Mouse (Mus musculus) splenic B cell, adult 2 months (primary cell): ENCODE measurements around the gene Efcab11.
A peak's percentile ranks its signal among the peaks of the same experiment; 100 is the strongest.

Source experiments
- DNase-seq: peaks from one replicate; pipeline ENCODE4 v3.0.0-alpha.2; 2011; ENCODE audit warnings: low read depth, low spot score
- H3K27me3 ChIP-seq: 2 replicates; pipeline ENCODE4 v1.6.1; 2012; ENCODE audit warnings: mild to moderate bottlenecking, low read length, moderate library complexity, mixed read lengths; ENCODE audit not compliant: control insufficient read depth, poor library complexity, insufficient read depth, severe bottlenecking
- H3K36me3 ChIP-seq: 2 replicates; pipeline ENCODE4 v1.6.1; 2012; ENCODE audit warnings: mild to moderate bottlenecking, low read length, moderate library complexity, mixed read lengths; ENCODE audit not compliant: control insufficient read depth, poor library complexity, insufficient read depth, severe bottlenecking

Efcab11 gene

GRCm38 (mm10) chr12:99721318-99721717, 162.9 kb downstream of the Efcab11 start:
- H3K27me3 ChIP-seq, result no peaks in the 10 kb centered on the region
- no peak for DNase-seq
- no peaks in the 10 kb centered on the region for H3K36me3 ChIP-seq

DNA sequence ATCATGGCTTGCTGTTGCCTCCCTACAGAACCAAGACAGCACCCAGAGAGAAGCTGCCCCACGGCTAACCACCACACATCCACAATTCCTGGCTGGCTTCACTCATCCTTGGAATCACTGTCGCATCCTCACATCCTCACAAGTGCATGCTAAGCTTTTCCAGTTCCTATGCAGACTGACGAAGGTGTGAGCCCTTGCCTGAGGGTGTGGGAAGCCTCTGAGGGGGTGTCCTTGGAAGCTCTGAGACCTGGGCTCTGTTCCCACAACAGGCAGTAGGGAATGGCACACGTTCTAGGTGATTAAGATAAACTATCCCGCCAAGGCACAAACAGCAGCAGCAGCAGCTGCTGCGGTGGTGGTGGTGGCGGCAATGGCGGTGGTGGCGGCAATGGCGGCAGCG, 164.5 kb downstream of the Efcab11 start:
- Histone ChIP-seq H3K27me3 (no peaks in the 10 kb centered on the region), H3K36me3 (no peaks in the 10 kb centered on the region)
- no peak for DNase-seq

DNA sequence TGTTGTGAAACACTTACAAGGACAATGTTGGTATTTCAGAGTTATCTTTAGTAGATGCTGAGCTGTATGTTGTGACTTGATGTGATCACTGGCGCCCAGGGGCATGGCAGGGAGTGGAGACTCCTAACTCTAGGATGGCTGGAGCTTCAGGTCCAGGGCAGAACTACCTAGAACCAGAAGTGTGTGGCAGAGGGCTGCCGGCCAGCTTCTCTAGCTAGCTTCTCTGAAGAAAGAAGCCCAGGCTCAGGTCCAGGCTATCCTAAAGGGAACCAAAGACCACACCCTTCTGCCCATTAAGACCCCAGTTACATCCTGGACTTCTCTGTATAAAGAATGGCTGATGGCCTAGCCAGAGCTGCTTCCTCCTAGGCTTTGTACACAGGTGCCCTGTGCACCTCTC, 166.1 kb downstream of the Efcab11 start:
- Histone ChIP-seq H3K36me3 (no peaks in the 10 kb centered on the region), H3K27me3 (no peaks in the 10 kb centered on the region)
- DNase-seq, result no peak

- no peaks in the 10 kb centered on the region for H3K36me3 ChIP-seq
- DNase-seq, result no peak
Observed at GRCm38 (mm10) chr12:99716038-99716610, 168.1 kb downstream of the Efcab11 start.

GRCm38 (mm10) chr12:99715129-99716037, 168.9 kb downstream of the Efcab11 start:
- Histone ChIP-seq H3K36me3 (no peaks in the 10 kb centered on the region), H3K27me3 (no peaks in the 10 kb centered on the region)
- no peak for DNase-seq

More at GRCm38 (mm10) chr12:99716038-99716610, 168.1 kb downstream of the Efcab11 start:
- H3K27me3 ChIP-seq, result no peaks in the 10 kb centered on the region

DNA sequence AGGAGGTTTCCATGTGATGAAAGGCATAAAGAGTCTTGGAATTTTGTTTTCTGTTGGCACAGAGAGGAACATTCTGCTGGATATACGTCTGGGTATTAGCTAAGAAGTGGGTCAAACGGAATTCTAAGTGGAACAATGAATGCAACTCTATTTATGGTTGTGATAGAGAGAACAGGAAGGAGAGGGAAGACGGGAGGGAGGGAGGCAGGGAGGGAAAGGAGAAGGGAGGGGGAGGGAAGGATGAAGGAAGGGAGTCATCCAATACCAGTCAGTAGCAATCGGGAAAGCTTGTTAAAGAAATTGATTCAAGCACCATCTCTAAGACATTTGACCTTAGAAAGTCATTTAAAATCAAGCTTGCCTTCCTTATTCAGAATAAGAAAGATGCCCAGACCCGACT, 172.0 kb downstream of the Efcab11 start:
- no peaks in the 10 kb centered on the region for H3K27me3 ChIP-seq
- H3K36me3 ChIP-seq, result no peaks in the 10 kb centered on the region
- no peak for DNase-seq

GRCm38 (mm10) chr12:99702248-99702647, 182.0 kb downstream of the Efcab11 start:
- no peak for DNase-seq
- no peaks in the 10 kb centered on the region for H3K36me3 ChIP-seq
- no peaks in the 10 kb centered on the region for H3K27me3 ChIP-seq

DNA sequence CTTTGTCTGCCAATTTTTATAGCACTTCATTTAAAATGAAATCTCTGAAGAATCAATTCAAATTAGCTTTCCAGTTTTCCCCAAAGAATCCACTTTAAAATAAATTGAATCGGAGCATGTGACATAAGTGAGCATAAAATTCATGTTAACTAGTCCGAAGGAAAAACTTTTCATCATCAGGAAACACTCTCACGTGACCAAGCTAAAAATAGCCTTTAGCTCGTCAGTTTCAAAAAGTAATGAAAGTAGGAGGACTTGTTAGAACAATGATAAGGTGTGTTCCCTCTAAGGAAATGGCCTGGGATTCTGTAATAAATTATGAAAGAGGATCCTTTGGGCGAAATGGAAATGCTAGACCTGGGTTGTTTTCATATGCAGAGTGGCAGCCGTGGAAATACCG, 183.9 kb downstream of the Efcab11 start:
- DNase-seq, result peak; percentile 38
- Histone ChIP-seq H3K36me3 (no peaks in the 10 kb centered on the region), H3K27me3 (no peaks in the 10 kb centered on the region)

GRCm38 (mm10) chr12:99699379-99700023, 184.7 kb downstream of the Efcab11 start:
- Histone ChIP-seq H3K27me3 (no peaks in the 10 kb centered on the region), H3K36me3 (no peaks in the 10 kb centered on the region)
- no peak for DNase-seq

DNA sequence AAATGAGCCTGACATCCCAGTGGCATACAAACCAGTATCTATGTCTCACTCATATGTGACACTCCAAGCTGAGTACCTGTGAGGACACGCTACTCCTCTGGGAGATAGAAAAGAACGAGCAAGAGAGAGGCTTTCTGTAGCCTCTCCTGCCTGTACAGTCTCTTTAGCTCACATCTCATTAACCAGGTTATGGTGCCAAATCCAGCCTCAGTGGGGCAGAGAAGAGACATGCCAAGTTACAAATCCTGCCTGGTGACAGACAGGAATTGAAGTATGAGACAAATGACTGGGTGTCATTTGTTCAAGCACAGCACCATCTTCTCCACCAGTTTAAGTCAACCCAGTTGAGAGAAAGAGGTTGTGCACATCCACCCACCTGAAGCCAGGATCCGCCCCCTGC, 190.2 kb downstream of the Efcab11 start:
- DNase-seq, result no peak
- Histone ChIP-seq H3K36me3 (no peaks in the 10 kb centered on the region), H3K27me3 (no peaks in the 10 kb centered on the region)

DNA sequence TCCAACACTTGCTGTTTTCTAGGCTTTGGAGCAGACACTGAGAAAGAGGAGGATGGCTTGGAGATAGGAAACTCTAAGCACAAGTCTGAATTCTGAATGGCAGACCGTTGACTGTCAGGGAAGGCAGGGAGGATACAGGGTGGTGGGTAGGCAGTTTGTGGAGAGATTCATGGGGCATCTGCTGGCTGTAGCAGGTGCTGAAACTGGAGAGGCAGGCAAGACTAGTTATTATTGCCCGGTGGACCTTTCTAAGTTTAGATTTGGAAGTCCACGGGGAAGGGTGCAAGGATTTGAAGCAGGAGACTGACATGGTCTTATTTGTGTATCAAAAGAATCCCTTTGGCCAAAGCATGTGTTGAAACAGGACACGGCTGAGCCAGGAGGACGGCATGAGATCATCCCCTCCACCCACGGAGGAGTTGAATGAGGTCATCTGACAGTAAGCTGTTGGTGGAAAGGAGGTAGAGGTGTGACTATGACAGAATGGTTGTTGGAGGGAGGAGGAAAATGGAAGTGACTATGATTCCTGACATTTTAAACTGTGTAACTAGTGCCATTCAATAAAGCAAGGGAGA, 197.7 kb downstream of the Efcab11 start:
- Histone ChIP-seq H3K36me3 (no peaks in the 10 kb centered on the region), H3K27me3 (no peaks in the 10 kb centered on the region)
- DNase-seq, result no peak

DNA sequence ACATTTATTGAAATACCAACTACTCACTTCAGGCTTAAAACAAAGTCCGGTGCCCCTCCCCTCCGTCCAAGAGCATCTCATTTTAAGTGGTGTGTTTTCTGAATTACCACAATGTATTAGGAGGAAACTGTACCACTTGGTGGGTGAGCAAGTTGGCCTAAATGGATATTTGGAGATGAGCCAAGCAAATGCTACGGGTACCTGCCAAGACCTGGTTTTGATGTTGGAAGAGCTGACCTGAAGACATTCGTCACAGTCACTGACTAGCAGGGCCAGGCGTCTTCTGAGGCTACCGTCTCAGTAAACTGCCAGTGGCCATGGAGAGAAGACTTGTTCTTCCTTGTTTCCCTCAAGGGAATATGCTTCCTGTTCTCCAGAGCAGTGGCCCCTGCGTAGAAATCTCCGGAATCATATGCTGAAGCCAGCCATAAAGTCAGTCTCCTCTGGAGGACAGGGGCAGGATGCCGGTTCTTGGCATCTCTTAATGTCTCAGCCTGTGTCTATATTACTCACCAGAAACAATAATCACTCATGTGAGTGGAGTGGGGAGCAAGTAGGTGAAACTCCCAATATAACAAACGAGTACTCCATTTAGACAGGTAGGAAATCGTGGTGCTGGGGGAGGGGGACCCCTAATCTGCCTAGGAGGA, 198.7 kb downstream of the Efcab11 start:
- Histone ChIP-seq H3K27me3 (no peaks in the 10 kb centered on the region), H3K36me3 (no peaks in the 10 kb centered on the region)

GRCm38 (mm10) chr12:99681681-99682080, 202.6 kb downstream of the Efcab11 start:
- no peaks in the 10 kb centered on the region for H3K36me3 ChIP-seq
- no peak for DNase-seq
- no peaks in the 10 kb centered on the region for H3K27me3 ChIP-seq

More for the DNA sequence above, 198.7 kb downstream of the Efcab11 start:
- no peak for DNase-seq

DNA sequence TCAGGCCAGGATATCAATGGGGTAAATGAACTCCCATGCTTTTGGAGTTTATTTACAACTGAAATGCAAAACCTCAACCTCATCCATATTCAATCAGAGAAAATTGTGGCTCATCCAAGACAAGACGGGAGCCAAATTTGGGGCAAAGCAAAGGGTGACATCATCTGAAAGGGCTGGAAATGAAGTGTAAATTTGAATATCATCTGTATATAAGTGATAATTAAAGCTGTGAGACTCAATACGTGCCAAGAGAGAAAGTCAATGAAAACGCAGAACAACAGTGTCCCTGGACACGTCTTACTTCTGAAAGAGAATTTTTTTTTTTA, 212.4 kb downstream of the Efcab11 start:
- Histone ChIP-seq H3K27me3 (no peaks in the 10 kb centered on the region), H3K36me3 (no peaks in the 10 kb centered on the region)
- no peak for DNase-seq
